Mouse (Mus musculus) liver, postnatal 0 days (tissue): ENCODE results near the gene Aar2.

Experiments
- CTCF ChIP-seq: sonication (generic); IDR thresholded peaks from 2 replicates; pipeline ENCODE4 v1.5.1; 2016; ENCODE audit warnings: antibody characterized with exemption, low read depth
- EP300 ChIP-seq: IDR thresholded peaks from 2 replicates; pipeline ENCODE4 v1.6.1; 2016; ENCODE audit warnings: antibody characterized with exemption, low read depth, mild to moderate bottlenecking

- TF ChIP-seq CTCF, result no peak
- TF ChIP-seq EP300, result no peak
These were observed 69.1 kb downstream of the Aar2 start for GRCm38 (mm10) chr2:156616513-156616912.
